Mouse (Mus musculus) hindbrain, embryonic 12.5 days (tissue): ENCODE data around the gene 1700016K19Rik. TPM values are rescaled to one million over a fixed set of nuclear protein-coding genes. Genes with fewer than 3 reads are reported as not detected.
"Not testable (repeated sequence)": the region's sequence is repeated elsewhere in the genome, so short reads cannot be mapped to it uniquely, and the experiment has no call there.

ENCODE experiments used
- ATAC-seq: fragments of 200-750 bp; cut with Nextera tagmentation; 2 replicates; pipeline ENCODE4 v1.8.0; 2017; ENCODE audit warnings: moderate TSS enrichment; ENCODE audit not compliant: low FRiP score
- H3K27ac ChIP-seq: fragments of 300-500 bp; sonication (generic); 2 replicates; pipeline ENCODE4 v1.5.1; 2016; ENCODE audit warnings: mild to moderate bottlenecking
- H3K27me3 ChIP-seq: fragments of 300-500 bp; sonication (generic); 2 replicates; pipeline ENCODE4 v1.6.1; 2016; ENCODE audit warnings: mild to moderate bottlenecking
- H3K36me3 ChIP-seq: fragments of 300-500 bp; sonication (generic); 2 replicates; pipeline ENCODE4 v1.6.1; 2016; ENCODE audit warnings: mild to moderate bottlenecking
- H3K4me1 ChIP-seq: fragments of 300-500 bp; sonication (generic); 2 replicates; pipeline ENCODE4 v1.6.1; 2016
- H3K4me2 ChIP-seq: fragments of 300-500 bp; sonication (generic); replicated peaks from 2 replicates; pipeline ENCODE4 v1.6.1; 2016; ENCODE audit warnings: mild to moderate bottlenecking
- H3K4me3 ChIP-seq: fragments of 300-500 bp; sonication (generic); 2 replicates; pipeline ENCODE4 v1.5.1; 2016; ENCODE audit warnings: mild to moderate bottlenecking
- H3K9ac ChIP-seq: fragments of 300-500 bp; sonication (generic); 2 replicates; pipeline ENCODE4 v1.6.1; 2016; ENCODE audit warnings: mild to moderate bottlenecking, moderate library complexity
- H3K9me3 ChIP-seq: fragments of 300-500 bp; sonication (generic); replicated peaks from 2 replicates; pipeline ENCODE4 v1.6.1; 2016; ENCODE audit warnings: mild to moderate bottlenecking
- WGBS: fragments of 180-500 bp; shearing (Covaris S2); methylation state at CpG from one replicate; pipeline ENCODE4 v1.1.7; 2016; 5-methylcytosine and 5-hydroxymethylcytosine counted together
- polyA plus RNA-seq: library from polyadenylated mRNA; unstranded; fragments of >200 nt; fragmentation: Nextera tagmentation; extraction: Ambion mirVana; gene quantifications from 2 replicates; pipeline ENCODE4 v1.2.1, GENCODE M21; 2016

The 1700016K19Rik gene
- polyA plus RNA-seq, 1 experiment from 2014 or later = 2.0 TPM

DNA sequence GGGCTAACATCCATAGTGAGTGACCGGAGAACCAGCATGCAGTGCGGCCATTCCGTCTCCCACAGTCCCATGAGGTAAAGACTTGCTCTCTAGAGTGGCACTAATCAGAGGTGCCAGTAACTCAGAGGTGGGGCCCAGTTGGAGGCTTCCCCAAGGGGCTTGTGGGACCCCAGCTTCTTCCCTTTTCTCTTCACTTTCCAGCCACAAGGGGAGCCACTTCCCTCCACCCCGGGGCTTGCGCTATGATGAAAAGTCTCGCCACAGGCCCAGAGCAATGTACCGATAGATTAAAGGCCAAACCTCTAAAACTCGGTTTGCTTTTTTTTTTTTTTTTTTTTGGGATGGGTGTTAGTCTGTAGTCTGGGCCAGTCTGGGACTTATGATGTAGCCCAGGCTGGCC is 7.8 kb upstream of the 1700016K19Rik start:
- Histone ChIP-seq H3K4me1 (no peaks in the 10 kb centered on the region), H3K27me3 (no peaks in the 10 kb centered on the region), H3K4me3 (no peak overlapping the region), H3K9me3 (no peaks in the 10 kb centered on the region), H3K9ac (no peak overlapping the region), H3K4me2 (no peak overlapping the region), H3K36me3 (no peaks in the 10 kb centered on the region), H3K27ac (no peak overlapping the region)
- no peak for ATAC-seq
- 89% methylated on average over 8 of the region's 8 CpGs for WGBS

- no peaks in the 10 kb centered on the region for H3K4me1 ChIP-seq
- no peak overlapping the region for H3K4me2 ChIP-seq
- no peaks in the 10 kb centered on the region for H3K27me3 ChIP-seq
- ATAC-seq = no peak
- H3K9me3 ChIP-seq = no peaks in the 10 kb centered on the region
- WGBS = 87% methylated on average over 8 of the region's 8 CpGs
- no peak overlapping the region for H3K4me3 ChIP-seq
- no peaks in the 10 kb centered on the region for H3K36me3 ChIP-seq
- no peak overlapping the region for H3K9ac ChIP-seq
- H3K27ac ChIP-seq = no peak overlapping the region
Observed at GRCm38 (mm10) chr11:75992481-75992880, 7.2 kb upstream of the 1700016K19Rik start.

GRCm38 (mm10) chr11:75994357-75994756 is 5.4 kb upstream of the 1700016K19Rik start:
- Histone ChIP-seq H3K27me3 (peaks cover 4% of the 10 kb centered on the region; the same call in 1 of the 2 replicates), H3K36me3 (no peaks in the 10 kb centered on the region), H3K4me1 (no peaks in the 10 kb centered on the region), H3K9ac (no peak overlapping the region), H3K4me3 (no peak overlapping the region), H3K4me2 (no peak overlapping the region), H3K27ac (no peak overlapping the region), H3K9me3 (no peaks in the 10 kb centered on the region)
- WGBS = 50% methylated on average over 9 of the region's 9 CpGs
- ATAC-seq = no peak

GRCm38 (mm10) chr11:76000701-76001100 is 989 bp downstream of the 1700016K19Rik start:
- H3K4me3 ChIP-seq = no peak overlapping the region
- ATAC-seq = no peak
- WGBS = 85% methylated on average over 5 of the region's 5 CpGs
- 0 out of 2 replicates have a peak, but pooled peaks cover 6% of the 10 kb centered on the region for H3K4me1 ChIP-seq
- no peaks in the 10 kb centered on the region for H3K9me3 ChIP-seq
- H3K36me3 ChIP-seq = no peaks in the 10 kb centered on the region
- H3K27ac ChIP-seq = no peak overlapping the region
- no peak overlapping the region for H3K4me2 ChIP-seq
- peaks cover 21% of the 10 kb centered on the region for H3K27me3 ChIP-seq
- H3K9ac ChIP-seq = no peak overlapping the region

- Histone ChIP-seq H3K36me3 (no peaks in the 10 kb centered on the region), H3K27me3 (peaks cover 21% of the 10 kb centered on the region), H3K4me1 (0 out of 2 replicates have a peak, but pooled peaks cover 6% of the 10 kb centered on the region), H3K4me3 (no peak overlapping the region), H3K27ac (no peak overlapping the region), H3K9me3 (no peaks in the 10 kb centered on the region), H3K9ac (no peak overlapping the region), H3K4me2 (no peak overlapping the region)
- ATAC-seq = no peak
- 57% methylated on average over 3 of the region's 3 CpGs for WGBS
Observed at GRCm38 (mm10) chr11:76001237-76001878, 1.6 kb downstream of the 1700016K19Rik start.

DNA sequence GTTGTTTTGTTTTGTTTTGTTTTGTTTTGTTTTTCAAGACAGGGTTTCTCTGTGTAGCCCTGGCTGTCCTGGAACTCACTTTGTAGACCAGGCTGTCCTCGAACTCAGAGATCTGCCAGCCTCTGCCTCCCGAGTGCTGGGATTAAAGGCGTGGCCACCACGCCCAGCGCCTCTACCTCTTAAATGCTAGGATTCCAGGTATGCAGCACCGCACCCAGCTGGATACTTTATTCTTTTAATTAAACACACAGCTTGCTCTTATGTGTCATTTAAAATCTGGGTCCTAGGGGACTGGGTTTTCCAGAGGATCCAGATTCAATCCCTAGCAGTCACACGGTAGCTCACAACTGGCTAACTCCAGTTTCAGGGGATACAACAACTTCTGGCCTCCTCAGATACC is 4.6 kb downstream of the 1700016K19Rik start:
- not testable (repeated sequence) for H3K36me3 ChIP-seq, H3K4me2 ChIP-seq, ATAC-seq, H3K27ac ChIP-seq, H3K9ac ChIP-seq, H3K9me3 ChIP-seq, H3K4me1 ChIP-seq, H3K4me3 ChIP-seq
- peaks cover 17% of the 10 kb centered on the region for H3K27me3 ChIP-seq
- WGBS = 95% methylated on average over 7 of the region's 7 CpGs

GRCm38 (mm10) chr11:76008162-76008561 is 8.4 kb downstream of the 1700016K19Rik start:
- Histone ChIP-seq H3K9me3 (no peaks in the 10 kb centered on the region), H3K4me3 (no peak overlapping the region), H3K36me3 (no peaks in the 10 kb centered on the region), H3K9ac (no peak overlapping the region), H3K4me2 (no peak overlapping the region), H3K4me1 (no peaks in the 10 kb centered on the region), H3K27ac (no peak overlapping the region), H3K27me3 (peaks cover under 1% of the 10 kb centered on the region; the same call in 1 of the 2 replicates)
- WGBS = 82% methylated on average over 2 of the region's 2 CpGs
- ATAC-seq = no peak

DNA sequence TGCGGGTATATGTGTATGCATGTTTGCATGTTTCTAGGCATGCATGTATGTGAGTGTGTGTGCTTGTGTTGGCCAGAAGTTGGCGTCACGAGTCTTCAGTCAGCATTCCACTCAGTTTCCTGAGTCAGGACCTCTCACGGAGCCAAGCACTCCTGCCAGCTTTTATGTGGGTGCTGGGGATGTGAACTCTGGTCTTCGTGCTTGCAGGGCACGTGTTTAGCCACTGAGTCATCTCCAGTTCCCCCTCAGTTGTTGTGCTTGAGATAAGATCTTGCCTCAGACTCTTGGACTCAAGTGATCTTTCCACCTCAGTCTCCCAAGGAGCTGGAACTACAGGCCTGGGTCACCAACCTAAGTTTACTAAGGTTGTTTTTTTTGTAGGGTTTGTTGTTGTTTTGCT is 9.4 kb downstream of the 1700016K19Rik start:
- Histone ChIP-seq H3K27ac (no peak overlapping the region), H3K9ac (no peak overlapping the region), H3K4me3 (no peak overlapping the region), H3K4me2 (no peak overlapping the region), H3K27me3 (no peaks in the 10 kb centered on the region), H3K36me3 (no peaks in the 10 kb centered on the region), H3K9me3 (no peaks in the 10 kb centered on the region), H3K4me1 (no peaks in the 10 kb centered on the region)
- 83% methylated on average over 6 of the region's 6 CpGs for WGBS
- ATAC-seq = no peak

GRCm38 (mm10) chr11:76010838-76011624 is 11.3 kb downstream of the 1700016K19Rik start:
- no peak for ATAC-seq

DNA sequence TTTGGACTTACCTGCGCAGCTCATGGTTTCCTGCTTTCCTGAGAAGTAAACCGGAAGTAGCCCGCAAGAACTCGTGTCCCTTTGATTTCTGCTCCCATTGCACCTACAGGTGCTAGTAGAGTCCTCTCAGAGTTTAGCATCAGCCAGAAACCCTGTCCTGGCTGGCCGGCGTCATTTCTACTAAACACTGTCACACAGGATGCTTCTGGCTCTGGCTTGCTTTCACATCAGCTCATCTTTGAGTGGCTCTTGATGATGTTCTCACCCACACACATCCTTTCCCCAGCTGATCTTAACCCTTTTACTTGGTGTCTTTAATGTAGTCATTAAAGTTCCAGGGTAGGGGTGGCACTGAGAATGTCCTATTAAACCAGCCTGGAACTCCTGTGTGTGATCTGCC is 15.5 kb downstream of the 1700016K19Rik start:
- H3K4me2 ChIP-seq = no peak overlapping the region
- H3K9ac ChIP-seq = no peak overlapping the region
- H3K27ac ChIP-seq = no peak overlapping the region
- H3K27me3 ChIP-seq = no peaks in the 10 kb centered on the region
- no peaks in the 10 kb centered on the region for H3K4me1 ChIP-seq
- 93% methylated on average over 6 of the region's 6 CpGs for WGBS
- no peak overlapping the region for H3K4me3 ChIP-seq
- no peak for ATAC-seq
- no peaks in the 10 kb centered on the region for H3K36me3 ChIP-seq
- no peaks in the 10 kb centered on the region for H3K9me3 ChIP-seq

More at GRCm38 (mm10) chr11:76010838-76011624, 11.3 kb downstream of the 1700016K19Rik start:
- H3K9me3 ChIP-seq = no peaks in the 10 kb centered on the region
- no peak overlapping the region for H3K4me2 ChIP-seq
- no peaks in the 10 kb centered on the region for H3K36me3 ChIP-seq
- WGBS = 90% methylated on average over 9 of the region's 9 CpGs
- no peaks in the 10 kb centered on the region for H3K4me1 ChIP-seq
- no peak overlapping the region for H3K27ac ChIP-seq
- H3K4me3 ChIP-seq = no peak overlapping the region
- no peaks in the 10 kb centered on the region for H3K27me3 ChIP-seq
- no peak overlapping the region for H3K9ac ChIP-seq

- Histone ChIP-seq H3K9me3 (no peaks in the 10 kb centered on the region), H3K4me2 (no peak overlapping the region), H3K27ac (no peak overlapping the region), H3K4me1 (no peaks in the 10 kb centered on the region), H3K4me3 (no peak overlapping the region), H3K27me3 (no peaks in the 10 kb centered on the region), H3K36me3 (no peaks in the 10 kb centered on the region), H3K9ac (no peak overlapping the region)
- WGBS = 73% methylated on average over 4 of the region's 4 CpGs
- ATAC-seq = no peak
Observed at GRCm38 (mm10) chr11:76015814-76016213, 16.1 kb downstream of the 1700016K19Rik start.

GRCm38 (mm10) chr11:76019879-76020278 is 20.2 kb downstream of the 1700016K19Rik start:
- Histone ChIP-seq H3K27ac (no peak overlapping the region), H3K9me3 (no peaks in the 10 kb centered on the region), H3K36me3 (no peaks in the 10 kb centered on the region; the same call in 1 of the 2 replicates), H3K4me3 (no peak overlapping the region), H3K4me1 (no peaks in the 10 kb centered on the region), H3K9ac (no peak overlapping the region), H3K4me2 (no peak overlapping the region), H3K27me3 (no peaks in the 10 kb centered on the region)
- ATAC-seq = no peak
- WGBS = 82% methylated on average over 4 of the region's 4 CpGs
